Mouse (Mus musculus) adrenal gland, adult (tissue): ENCODE measurements at regions not wholly inside any gene's neighbourhood (a gene's known extent, or its start where the extent isn't known, plus 50 kb on each side); places are given as distances from the start of the nearest gene placed in this dataset.
A peak's percentile ranks its signal among the peaks of the same experiment; 100 is the strongest.

Experiments used
- DNase-seq, 2 experiments: peaks; one replicate each; pipeline ENCODE4 v3.0.0; 2022 to 2023; ENCODE audit warnings: low spot score in 1 of 2; ENCODE audit not compliant: inconsistent age in 2 of 2

- DNase-seq, result no peak
These were observed 422.2 kb downstream of the Gm21833 start for GRCm38 (mm10) chr16:83250346-83250745.

GRCm38 (mm10) chr16:83254183-83254582 lies 426.0 kb downstream of the Gm21833 start:
- no peak for DNase-seq

- DNase-seq, result no peak
These were observed 443.7 kb downstream of the Gm21833 start for GRCm38 (mm10) chr16:83271869-83272268.

- DNase-seq, result peak; percentile 6 to 31
These were observed 488.1 kb downstream of the Gm21833 start for GRCm38 (mm10) chr16:83316314-83316713.

- no peak for DNase-seq
These were observed 498.6 kb downstream of the Gm21833 start for GRCm38 (mm10) chr16:83326826-83327225.

GRCm38 (mm10) chr16:83351069-83351468 lies 522.9 kb downstream of the Gm21833 start:
- DNase-seq, result no peak

GRCm38 (mm10) chr16:83394581-83394980 lies 566.4 kb downstream of the Gm21833 start:
- DNase-seq, result no peak

- no peak for DNase-seq
These were observed 592.5 kb downstream of the Gm21833 start for GRCm38 (mm10) chr16:83420676-83421075.

GRCm38 (mm10) chr16:83423096-83423495 lies 594.9 kb downstream of the Gm21833 start:
- DNase-seq, result no peak
